Mouse (Mus musculus): Measurements from ENCODE around the gene Ttll1. TPM values are rescaled to one million over a fixed set of nuclear protein-coding genes. Genes with fewer than 3 reads are reported as not detected.

The Ttll1 gene
- 2.8 TPM for polyA plus RNA-seq (2015; fragmentation: Illumina TruSeq; extraction: RNeasy Lipid Tissue Mini Kit (QIAGEN cat#74804); ENCODE audit: insufficient read depth, low read depth, low replicate concordance)

GRCm38 (mm10) chr15:83510805-83511405 lies at the start of gene Ttll1:
Gene Ttll1 (minus strand): TSS chr15:83510893.

DNA sequence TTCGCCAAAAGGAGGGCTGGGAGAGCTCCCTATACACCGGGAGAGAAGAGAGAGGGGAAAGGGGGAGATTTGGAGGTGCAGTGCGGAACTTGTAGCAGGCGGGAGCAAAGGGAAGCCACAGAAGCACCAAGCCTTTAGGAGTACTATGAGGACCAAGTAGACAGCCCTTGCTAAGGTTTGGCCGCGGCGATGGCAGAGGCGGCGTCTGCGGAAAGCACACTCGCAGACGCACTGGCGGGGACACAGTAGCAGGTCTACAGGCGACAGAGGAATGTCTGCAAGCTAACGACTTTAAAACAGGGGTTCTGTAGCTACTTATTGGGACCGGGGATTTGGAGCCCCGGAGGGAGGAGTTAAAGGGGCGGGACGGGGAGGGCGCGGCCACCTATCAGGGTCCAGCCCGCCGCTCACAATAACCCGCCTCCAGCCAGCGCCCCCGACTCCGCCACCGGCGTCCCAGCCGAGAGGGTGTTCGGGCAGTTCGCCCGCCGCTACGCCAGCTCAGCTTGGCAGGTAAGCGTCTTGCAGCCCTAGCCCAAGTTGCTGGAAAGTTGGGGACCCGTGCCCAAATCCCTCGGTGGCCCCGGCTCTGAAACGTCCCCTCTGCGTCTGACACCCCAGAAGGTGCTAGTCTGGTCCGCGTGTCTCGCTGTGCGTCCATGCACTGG lies 15.9 kb upstream of the Ttll1 start, which contains the start of gene Bik:
TSS of gene Bik (plus strand) at position 439 of the 668 bp plus-strand sequence.

DNA sequence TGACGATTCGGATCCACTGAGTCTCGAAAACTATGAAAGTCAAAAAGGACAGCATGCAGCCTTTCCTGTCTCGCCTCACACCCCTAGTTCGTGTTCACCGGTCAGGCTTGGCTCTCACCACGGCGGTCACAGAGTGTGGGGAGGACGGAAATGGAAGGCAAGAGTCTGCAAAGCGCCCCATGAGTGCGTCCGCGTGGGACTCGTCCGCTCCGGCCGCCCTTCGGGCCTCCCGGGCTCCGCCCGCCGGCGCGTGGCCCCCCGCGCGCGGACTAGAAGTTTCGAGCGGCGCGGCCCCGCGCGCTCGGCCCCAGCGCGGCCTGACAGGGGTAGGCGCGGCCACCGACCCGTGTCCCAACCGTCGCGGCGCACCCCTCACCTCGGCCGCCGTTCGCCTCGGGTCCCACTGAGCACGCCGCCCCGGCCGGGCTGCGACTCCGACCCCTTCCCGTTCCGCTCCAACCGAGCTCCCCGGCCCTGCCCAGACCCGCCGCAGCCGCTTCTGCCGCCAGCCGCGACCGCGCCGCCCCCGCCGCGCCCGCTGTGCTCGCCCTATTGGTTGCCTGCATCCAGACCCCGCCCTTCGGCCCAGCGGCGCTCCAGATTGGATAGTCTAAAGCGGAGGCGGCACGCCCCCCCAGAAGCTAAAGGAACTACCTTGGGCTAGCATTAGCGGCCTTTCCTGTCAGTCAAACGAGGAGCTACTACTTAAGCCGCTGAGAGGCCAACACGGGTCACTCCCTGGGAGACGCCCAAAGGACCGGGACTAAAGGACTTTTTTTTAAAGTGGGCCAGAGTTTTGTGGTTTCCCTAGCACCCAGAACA lies 46.4 kb downstream of the Ttll1 start, which contains the start of gene Pacsin2:
TSS of gene Pacsin2 (minus strand) at position 524 of the 822 bp plus-strand sequence.

Other genes starting within 250 kb of the Ttll1 start
- gene Arfgap3, start 160.6 kb downstream of the Ttll1 start, polyA plus RNA-seq (2015; fragmentation: Illumina TruSeq; extraction: RNeasy Lipid Tissue Mini Kit (QIAGEN cat#74804); ENCODE audit: insufficient read depth, low read depth, low replicate concordance), result 42.7 TPM
- 15.3 TPM for gene Pacsin2, start 46.3 kb downstream of the Ttll1 start, polyA plus RNA-seq (2015; fragmentation: Illumina TruSeq; extraction: RNeasy Lipid Tissue Mini Kit (QIAGEN cat#74804); ENCODE audit: insufficient read depth, low read depth, low replicate concordance)
- gene Bik, start 16.0 kb upstream of the Ttll1 start, polyA plus RNA-seq (2015; fragmentation: Illumina TruSeq; extraction: RNeasy Lipid Tissue Mini Kit (QIAGEN cat#74804); ENCODE audit: insufficient read depth, low read depth, low replicate concordance), result 2.8 TPM
- 27.9 TPM for gene Tspo, start 52.7 kb upstream of the Ttll1 start, polyA plus RNA-seq (2015; fragmentation: Illumina TruSeq; extraction: RNeasy Lipid Tissue Mini Kit (QIAGEN cat#74804); ENCODE audit: insufficient read depth, low read depth, low replicate concordance)
- gene Mcat, start 52.9 kb upstream of the Ttll1 start, polyA plus RNA-seq (2015; fragmentation: Illumina TruSeq; extraction: RNeasy Lipid Tissue Mini Kit (QIAGEN cat#74804); ENCODE audit: insufficient read depth, low read depth, low replicate concordance), result 4.8 TPM
- 3.6 TPM for gene Ttll12, start 84.3 kb upstream of the Ttll1 start, polyA plus RNA-seq (2015; fragmentation: Illumina TruSeq; extraction: RNeasy Lipid Tissue Mini Kit (QIAGEN cat#74804); ENCODE audit: insufficient read depth, low read depth, low replicate concordance)
- 0.44 TPM for gene Scube1, start 214.1 kb upstream of the Ttll1 start, polyA plus RNA-seq (2015; fragmentation: Illumina TruSeq; extraction: RNeasy Lipid Tissue Mini Kit (QIAGEN cat#74804); ENCODE audit: insufficient read depth, low read depth, low replicate concordance)

Data from pancreas, adult 10 weeks (tissue).